Mouse (Mus musculus) bone marrow, adult 2 months (tissue): Measurements from ENCODE around the gene Csnk2b.

Experiments
- CTCF ChIP-seq: fragments of 200-500 bp; IDR thresholded peaks from 2 replicates; pipeline ENCODE4 v1.5.1; 2011; ENCODE audit warnings: low read length, control low read depth; ENCODE audit not compliant: control insufficient read depth, insufficient read depth
- POLR2A ChIP-seq: fragments of 200-500 bp; IDR thresholded peaks from 2 replicates; pipeline ENCODE4 v1.6.1; 2011; ENCODE audit warnings: low read depth, mild to moderate bottlenecking, control low read depth, low read length, borderline replicate concordance; ENCODE audit not compliant: control insufficient read depth

- TF ChIP-seq CTCF, result no peak
- no peak for TF ChIP-seq POLR2A
Measured at GRCm38 (mm10) chr17:35128996-35129395, 7.1 kb upstream of the Csnk2b start.
